Mouse (Mus musculus): Measurements from ENCODE around the gene Maml3. TPM values are rescaled to one million over a fixed set of nuclear protein-coding genes. Genes with fewer than 3 reads are reported as not detected.

The Maml3 gene
- polyA plus RNA-seq, 1 experiment from 2014 or later, result 9.2 TPM

GRCm38 (mm10) chr3:51708746-51709411 lies 396.0 kb downstream of the Maml3 start:
- Histone ChIP-seq H3K4me1 (peaks cover 8% of the 10 kb centered on the region), H3K4me2 (replicated peaks) (no peak overlapping the region), H3K36me3 (no peaks in the 10 kb centered on the region), H3K27ac (no peak overlapping the region), H3K27me3 (replicated peaks) (no peaks in the 10 kb centered on the region), H3K4me3 (no peak overlapping the region), H3K9me3 (no peaks in the 10 kb centered on the region), H3K9ac (no peak overlapping the region)
- WGBS, result 70% methylated on average over 21 of the region's 21 CpGs
- no peak for ATAC-seq (ENCODE audit: low FRiP score, low read depth)

GRCm38 (mm10) chr3:51708375-51708745 lies 396.5 kb downstream of the Maml3 start:
- Histone ChIP-seq H3K9me3 (no peaks in the 10 kb centered on the region), H3K27me3 (replicated peaks) (no peaks in the 10 kb centered on the region), H3K9ac (no peak overlapping the region), H3K36me3 (no peaks in the 10 kb centered on the region), H3K27ac (no peak overlapping the region), H3K4me3 (no peak overlapping the region), H3K4me1 (peaks cover 5% of the 10 kb centered on the region), H3K4me2 (replicated peaks) (no peak overlapping the region)
- no peak for ATAC-seq (ENCODE audit: low FRiP score, low read depth)
- WGBS, result 82% methylated on average over 1 of the region's 1 CpGs

- no peaks in the 10 kb centered on the region for H3K9me3 ChIP-seq
- peaks cover 30% of the 10 kb centered on the region for H3K4me1 ChIP-seq
- no peak for ATAC-seq (ENCODE audit: low FRiP score, low read depth)
- H3K27ac ChIP-seq, result no peak overlapping the region
- H3K4me3 ChIP-seq, result no peak overlapping the region
- H3K27me3 ChIP-seq (replicated peaks), result no peaks in the 10 kb centered on the region
- no peak overlapping the region for H3K9ac ChIP-seq
- 86% methylated on average over 7 of the region's 7 CpGs for WGBS
- no peaks in the 10 kb centered on the region for H3K36me3 ChIP-seq
- no peak overlapping the region for H3K4me2 ChIP-seq (replicated peaks)
Observed at GRCm38 (mm10) chr3:51705220-51705619, 399.7 kb downstream of the Maml3 start.

GRCm38 (mm10) chr3:51703478-51703877 lies 401.4 kb downstream of the Maml3 start:
- Histone ChIP-seq H3K4me2 (replicated peaks) (no peak overlapping the region), H3K9ac (no peak overlapping the region), H3K9me3 (no peaks in the 10 kb centered on the region), H3K27me3 (replicated peaks) (no peaks in the 10 kb centered on the region), H3K4me3 (no peak overlapping the region), H3K36me3 (no peaks in the 10 kb centered on the region), H3K4me1 (peaks cover 37% of the 10 kb centered on the region), H3K27ac (no peak overlapping the region)
- no peak for ATAC-seq (ENCODE audit: low FRiP score, low read depth)
- 84% methylated on average over 8 of the region's 8 CpGs for WGBS

- Histone ChIP-seq H3K4me1 (peaks cover 37% of the 10 kb centered on the region), H3K9me3 (no peaks in the 10 kb centered on the region), H3K9ac (no peak overlapping the region), H3K4me3 (no peak overlapping the region), H3K27ac (peak overlapping the region; percentile 91; the same call in 1 of the 2 replicates), H3K27me3 (replicated peaks) (no peaks in the 10 kb centered on the region), H3K36me3 (no peaks in the 10 kb centered on the region), H3K4me2 (replicated peaks) (no peak overlapping the region)
- WGBS, result 70% methylated on average over 8 of the region's 8 CpGs
- no peak for ATAC-seq (ENCODE audit: low FRiP score, low read depth)
Observed at GRCm38 (mm10) chr3:51702701-51703286, 402.1 kb downstream of the Maml3 start.

GRCm38 (mm10) chr3:51701950-51702349 lies 402.9 kb downstream of the Maml3 start:
- H3K9me3 ChIP-seq, result no peaks in the 10 kb centered on the region
- H3K27me3 ChIP-seq (replicated peaks), result no peaks in the 10 kb centered on the region
- peak overlapping the region; percentile 62 for H3K4me2 ChIP-seq (replicated peaks)
- ATAC-seq (ENCODE audit: low FRiP score, low read depth), result peak; percentile 75
- H3K4me3 ChIP-seq, result peak overlapping the region; percentile 19
- H3K27ac ChIP-seq, result peak overlapping the region; percentile 91
- H3K9ac ChIP-seq, result peak overlapping the region; percentile 53
- under 1% methylated on average over 13 of the region's 13 CpGs for WGBS
- H3K4me1 ChIP-seq, result peaks cover 37% of the 10 kb centered on the region
- H3K36me3 ChIP-seq, result peaks cover 5% of the 10 kb centered on the region; the same call in 1 of the 2 replicates

GRCm38 (mm10) chr3:51701281-51701751 lies 403.6 kb downstream of the Maml3 start:
- Histone ChIP-seq H3K27ac (peak overlapping the region; percentile 91), H3K36me3 (peaks cover 9% of the 10 kb centered on the region; the same call in 1 of the 2 replicates), H3K4me2 (replicated peaks) (peak overlapping the region; percentile 62), H3K4me1 (peaks cover 37% of the 10 kb centered on the region), H3K9ac (peak overlapping the region; percentile 53), H3K27me3 (replicated peaks) (no peaks in the 10 kb centered on the region), H3K4me3 (peak overlapping the region; percentile 19), H3K9me3 (no peaks in the 10 kb centered on the region)
- ATAC-seq (ENCODE audit: low FRiP score, low read depth), result peak; percentile 97
- under 1% methylated on average over 27 of the region's 27 CpGs for WGBS

- Histone ChIP-seq H3K27me3 (replicated peaks) (no peaks in the 10 kb centered on the region), H3K9ac (peak overlapping the region; percentile 41; the same call in 1 of the 2 replicates), H3K4me3 (0 out of 2 replicates have a peak overlapping the region, but pooled peaks have one; percentile 19), H3K36me3 (peaks cover 14% of the 10 kb centered on the region; the same call in 1 of the 2 replicates), H3K4me2 (replicated peaks) (peak overlapping the region; percentile 62), H3K4me1 (peaks cover 37% of the 10 kb centered on the region), H3K9me3 (no peaks in the 10 kb centered on the region), H3K27ac (peak overlapping the region; percentile 91; the same call in 1 of the 2 replicates)
- ATAC-seq (ENCODE audit: low FRiP score, low read depth), result no peak
- WGBS, result 43% methylated on average over 15 of the region's 15 CpGs
Observed at GRCm38 (mm10) chr3:51700731-51701280, 404.1 kb downstream of the Maml3 start.

GRCm38 (mm10) chr3:51700123-51700522 lies 404.8 kb downstream of the Maml3 start:
- peak overlapping the region; percentile 62; the same call in 1 of the 2 replicates for H3K4me2 ChIP-seq (replicated peaks)
- H3K27me3 ChIP-seq (replicated peaks), result no peaks in the 10 kb centered on the region
- no peak overlapping the region for H3K27ac ChIP-seq
- ATAC-seq (ENCODE audit: low FRiP score, low read depth), result no peak
- H3K4me1 ChIP-seq, result peaks cover 37% of the 10 kb centered on the region
- H3K9ac ChIP-seq, result no peak overlapping the region
- H3K4me3 ChIP-seq, result no peak overlapping the region
- 43% methylated on average over 4 of the region's 4 CpGs for whole genome bisulfite sequencing
- H3K9me3 ChIP-seq, result no peaks in the 10 kb centered on the region
- H3K36me3 ChIP-seq, result peaks cover 17% of the 10 kb centered on the region; the same call in 1 of the 2 replicates

- Histone ChIP-seq H3K9me3 (no peaks in the 10 kb centered on the region), H3K4me1 (peaks cover 32% of the 10 kb centered on the region), H3K9ac (no peak overlapping the region), H3K4me2 (replicated peaks) (no peak overlapping the region), H3K27ac (no peak overlapping the region), H3K36me3 (peaks cover 17% of the 10 kb centered on the region; the same call in 1 of the 2 replicates), H3K4me3 (no peak overlapping the region), H3K27me3 (replicated peaks) (no peaks in the 10 kb centered on the region)
- ATAC-seq (ENCODE audit: low FRiP score, low read depth), result no peak
- 91% methylated on average over 3 of the region's 3 CpGs for WGBS
Observed at GRCm38 (mm10) chr3:51697931-51698330, 406.9 kb downstream of the Maml3 start.

GRCm38 (mm10) chr3:51695713-51696112 lies 409.2 kb downstream of the Maml3 start:
- ATAC-seq (ENCODE audit: low FRiP score, low read depth), result no peak
- 89% methylated on average over 3 of the region's 3 CpGs for WGBS
- Histone ChIP-seq H3K9me3 (no peaks in the 10 kb centered on the region), H3K36me3 (peaks cover 30% of the 10 kb centered on the region), H3K4me3 (no peak overlapping the region), H3K4me2 (replicated peaks) (no peak overlapping the region), H3K4me1 (peaks cover 12% of the 10 kb centered on the region), H3K9ac (no peak overlapping the region), H3K27me3 (replicated peaks) (no peaks in the 10 kb centered on the region), H3K27ac (no peak overlapping the region)

- ATAC-seq (ENCODE audit: low FRiP score, low read depth), result no peak
- no peak overlapping the region for H3K4me2 ChIP-seq (replicated peaks)
- H3K4me3 ChIP-seq, result no peak overlapping the region
- no peaks in the 10 kb centered on the region for H3K9me3 ChIP-seq
- peaks cover 41% of the 10 kb centered on the region for H3K36me3 ChIP-seq
- no peak overlapping the region for H3K9ac ChIP-seq
- H3K4me1 ChIP-seq, result peaks cover under 1% of the 10 kb centered on the region; the same call in 1 of the 2 replicates
- H3K27me3 ChIP-seq (replicated peaks), result no peaks in the 10 kb centered on the region
- H3K27ac ChIP-seq, result no peak overlapping the region
- WGBS, result 89% methylated on average over 14 of the region's 14 CpGs
Observed at GRCm38 (mm10) chr3:51694576-51694975, 410.3 kb downstream of the Maml3 start.

All from neural tube, embryonic 12.5 days (tissue).